In genomic region chr1:133908659-133909575, GRCm38 (mm10) we compare ENCODE assay signal across 9 mouse cellular contexts. TPM values are rescaled to one million over a fixed set of nuclear protein-coding genes. Genes with fewer than 3 reads are reported as not detected.
A peak's percentile ranks its signal among the peaks of the same experiment; 100 is the strongest.
DNase-seq lines count a peak whose midpoint lies in the region; ATAC-seq and TF ChIP-seq lines count a peak whose summit lies in the region.
"Had no signal": no experiment of that assay in that cellular context is flagged by ENCODE, and none has a peak within 500 bp of the region (broad histone marks: within the 10 kb centered on the region; RNA-seq: fewer than 3 reads in every experiment).

No protein-coding gene starts in this region.

- H3K79me2 ChIP-seq in liver, adult 2 months (ENCODE audit: control insufficient read depth, insufficient read depth, low read length), result no peaks in the 10 kb centered on the region

- no peak overlapping the region for H3K27ac ChIP-seq in liver, adult 2 months (replicated peaks; ENCODE audit: insufficient read depth, low read depth, low read length)
- H3K27ac ChIP-seq in brown adipose tissue, adult 24 weeks (replicated peaks; ENCODE audit: low read depth, low read length), result peak overlapping the region; percentile 75
- peak overlapping the region; percentile 88 for H3K27ac ChIP-seq in forebrain, postnatal 0 days (ENCODE audit: low read depth, low read length)
- peak overlapping the region; percentile 55 for H3K27ac ChIP-seq in intestine, embryonic 14.5 days (ENCODE audit: low read depth)
- no peak overlapping the region for H3K27ac ChIP-seq in liver, embryonic 12.5 days
- H3K27ac ChIP-seq in neural tube, embryonic 11.5 days (ENCODE audit: low read depth, low read length), result peak overlapping the region; percentile 46; the same call in 1 of the 2 replicates

- H3K4me2 ChIP-seq in forebrain, postnatal 0 days (ENCODE audit: low read depth), result peak overlapping the region; percentile 96
- peak overlapping the region; percentile 90 for H3K4me2 ChIP-seq in intestine, embryonic 14.5 days (ENCODE audit: low read length)
- peak overlapping the region; percentile 81 for H3K4me2 ChIP-seq in liver, embryonic 12.5 days
- peak overlapping the region; percentile 83 for H3K4me2 ChIP-seq in neural tube, embryonic 11.5 days (ENCODE audit: low read depth)

- H3K36me3 ChIP-seq in liver, adult 2 months (ENCODE audit: control insufficient read depth, insufficient read depth, low read length), result no peaks in the 10 kb centered on the region
- no peaks in the 10 kb centered on the region for H3K36me3 ChIP-seq in forebrain, postnatal 0 days (ENCODE audit: insufficient read depth)
- H3K36me3 ChIP-seq in intestine, embryonic 14.5 days (ENCODE audit: control insufficient read depth, insufficient read depth, low read length), result no peaks in the 10 kb centered on the region
- no peaks in the 10 kb centered on the region for H3K36me3 ChIP-seq in liver, embryonic 12.5 days
- H3K36me3 ChIP-seq in neural tube, embryonic 11.5 days (ENCODE audit: control insufficient read depth, insufficient read depth, low read length), result no peaks in the 10 kb centered on the region

- peak overlapping the region; percentile 40 for H3K9ac ChIP-seq in liver, adult 2 months (ENCODE audit: low read depth, low read length)
- peak overlapping the region; percentile 68 for H3K9ac ChIP-seq in forebrain, postnatal 0 days
- peak overlapping the region; percentile 60 for H3K9ac ChIP-seq in intestine, embryonic 14.5 days (ENCODE audit: low read length)
- peak overlapping the region; percentile 60 for H3K9ac ChIP-seq in liver, embryonic 12.5 days
- peak overlapping the region; percentile 55 for H3K9ac ChIP-seq in neural tube, embryonic 11.5 days (ENCODE audit: low read length)

- H3K4me3 ChIP-seq in liver, adult 2 months (ENCODE audit: insufficient read depth, low read depth, low read length), result peak overlapping the region; percentile 26
- H3K4me3 ChIP-seq in brown adipose tissue, adult 24 weeks (ENCODE audit: insufficient read depth, low read depth, low read length), result peak overlapping the region; percentile 49
- peak overlapping the region; percentile 42 for H3K4me3 ChIP-seq in forebrain, postnatal 0 days (ENCODE audit: low read depth, low read length)
- peak overlapping the region; percentile 38 for H3K4me3 ChIP-seq in intestine, embryonic 14.5 days (ENCODE audit: low read depth, low read length)
- H3K4me3 ChIP-seq in liver, embryonic 12.5 days, result peak overlapping the region; percentile 49
- H3K4me3 ChIP-seq in neural tube, embryonic 11.5 days (ENCODE audit: low read depth, low read length), result peak overlapping the region; percentile 38

- ATAC-seq in forebrain, postnatal 0 days, result peak; percentile 75
- ATAC-seq in intestine, embryonic 14.5 days (replicated peaks; ENCODE audit: low FRiP score, low TSS enrichment, low read depth), result peak; percentile 25; the same call in 1 of the 2 replicates
- peak; percentile 40 for ATAC-seq in liver, embryonic 12.5 days
- peak; percentile 20; the same call in 1 of the 2 replicates for ATAC-seq in neural tube, embryonic 11.5 days (ENCODE audit: insufficient read depth, low FRiP score, low TSS enrichment)

- H3K27me3 ChIP-seq in liver, adult 2 months (ENCODE audit: control insufficient read depth, insufficient read depth, low read length), result no peaks in the 10 kb centered on the region
- H3K27me3 ChIP-seq in forebrain, postnatal 0 days (ENCODE audit: insufficient read depth, low read length), result peaks cover 4% of the 10 kb centered on the region; the same call in 1 of the 2 replicates
- no peaks in the 10 kb centered on the region for H3K27me3 ChIP-seq in intestine, embryonic 14.5 days (replicated peaks; ENCODE audit: control insufficient read depth, insufficient read depth, low read length)
- peaks cover 78% of the 10 kb centered on the region for H3K27me3 ChIP-seq in liver, embryonic 12.5 days (replicated peaks)
- peaks cover 3% of the 10 kb centered on the region for H3K27me3 ChIP-seq in neural tube, embryonic 11.5 days (ENCODE audit: control insufficient read depth, insufficient read depth, low read length)

- no peak for TF ChIP-seq CTCF in liver, adult 2 months (IDR thresholded peaks at IDR 0.05; ENCODE audit: low read depth, low read length)
- no peak for TF ChIP-seq CTCF in forebrain, postnatal 0 days (IDR thresholded peaks at IDR 0.05; ENCODE audit: low read depth)

- WGBS in liver, adult 2 months, result 12% methylated on average over 27 of the region's 27 CpGs
- 5% methylated on average over 27 of the region's 27 CpGs for WGBS in forebrain, postnatal 0 days
- 8% methylated on average over 27 of the region's 27 CpGs for WGBS in intestine, embryonic 14.5 days
- 14% methylated on average over 27 of the region's 27 CpGs for WGBS in liver, embryonic 12.5 days (ENCODE audit: insufficient replicate concordance)
- 19% methylated on average over 27 of the region's 27 CpGs for WGBS in neural tube, embryonic 11.5 days

- no peaks in the 10 kb centered on the region for H3K9me3 ChIP-seq in forebrain, postnatal 0 days (ENCODE audit: low read length)
- no peaks in the 10 kb centered on the region for H3K9me3 ChIP-seq in intestine, embryonic 14.5 days (ENCODE audit: control insufficient read depth, low read length)
- no peaks in the 10 kb centered on the region for H3K9me3 ChIP-seq in liver, embryonic 12.5 days (replicated peaks)
- H3K9me3 ChIP-seq in neural tube, embryonic 11.5 days (ENCODE audit: control insufficient read depth, low read length), result no peaks in the 10 kb centered on the region

- peaks cover 7% of the 10 kb centered on the region; the same call in 1 of the 2 replicates for H3K4me1 ChIP-seq in liver, adult 2 months (ENCODE audit: control insufficient read depth, insufficient read depth, low read length)
- peaks cover 11% of the 10 kb centered on the region for H3K4me1 ChIP-seq in brown adipose tissue, adult 24 weeks (ENCODE audit: control insufficient read depth, insufficient read depth, insufficient read length, low read length)
- peaks cover 17% of the 10 kb centered on the region for H3K4me1 ChIP-seq in forebrain, postnatal 0 days (ENCODE audit: insufficient read depth)
- peaks cover 16% of the 10 kb centered on the region for H3K4me1 ChIP-seq in intestine, embryonic 14.5 days (replicated peaks; ENCODE audit: control insufficient read depth, insufficient read depth, low read length)
- H3K4me1 ChIP-seq in liver, embryonic 12.5 days, result peaks cover 20% of the 10 kb centered on the region
- peaks cover 16% of the 10 kb centered on the region for H3K4me1 ChIP-seq in neural tube, embryonic 11.5 days (ENCODE audit: control insufficient read depth, insufficient read depth, low read length)

- DNase-seq in liver, adult 2 months (ENCODE audit: extremely low read depth, low read depth, low spot score), result peak; percentile 66
- DNase-seq in liver, result no peak
- DNase-seq in forebrain, postnatal 0 days, result peak; percentile 85
- peak; percentile 79 for DNase-seq in intestine, embryonic 14.5 days (ENCODE audit: low spot score)
- DNase-seq in neural tube, embryonic 11.5 days (ENCODE audit: low spot score), result peak; percentile 36
- no peak for DNase-seq in thymus, adult 18-20 months

- TF ChIP-seq POLR2A in liver, adult 2 months (IDR thresholded peaks at IDR 0.05; ENCODE audit: extremely low read depth, insufficient read depth, low read length), result no peak

RNA-seq across cellular contexts. Expression of gene Optc, which starts 1.1 kb away (rescaled TPM):
- not detected in 2 replicates for total RNA-seq in liver, adult 2 months (2014; rRNA removed)
- not detected in 2 replicates for polyA plus RNA-seq in liver, adult 2 months (2012; rRNA removed)
- polyA plus RNA-seq in brown adipose tissue, adult 24 weeks (2012; ENCODE audit: insufficient read depth, insufficient read length, missing spikeins), result not detected in 2 replicates
- 2.9 and 5.1 TPM in 2 replicates for total RNA-seq in forebrain, postnatal 0 days (2014; rRNA removed)
- 1.8 and 2.4 TPM in 2 replicates for polyA plus RNA-seq in forebrain, postnatal 0 days (2015; fragmentation: Nextera tagmentation; extraction: Ambion mirVana)
- 1.8 and 2.0 TPM in 2 replicates for polyA plus RNA-seq in intestine, embryonic 14.5 days (2014; fragmentation: Nextera tagmentation; extraction: Ambion mirVana)
- 0.10 and 0.11 TPM in 2 replicates for polyA plus RNA-seq in liver, embryonic 12.5 days (2016; fragmentation: Nextera tagmentation; extraction: Ambion mirVana)
- polyA plus RNA-seq in neural tube, embryonic 11.5 days (2014; fragmentation: Nextera tagmentation; extraction: Ambion mirVana), result 1.5 and 2.5 TPM in 2 replicates
- total RNA-seq: neutrophil, adult 5-6 weeks had no signal

RNA-seq across cellular contexts. Expression of gene Prelp, which starts 12.3 kb away (rescaled TPM):
- 6.6 and 9.3 TPM in 2 replicates for total RNA-seq in liver, adult 2 months (2014; rRNA removed)
- polyA plus RNA-seq in liver, adult 2 months (2012; rRNA removed), result 23.8 and 27.2 TPM in 2 replicates
- polyA plus RNA-seq in brown adipose tissue, adult 24 weeks (2012; ENCODE audit: insufficient read depth, insufficient read length, missing spikeins), result 237 and 366 TPM in 2 replicates
- 1.8 and 2.4 TPM in 2 replicates for total RNA-seq in forebrain, postnatal 0 days (2014; rRNA removed)
- polyA plus RNA-seq in forebrain, postnatal 0 days (2015; fragmentation: Nextera tagmentation; extraction: Ambion mirVana), result 3.8 and 5.0 TPM in 2 replicates
- 1.4 and 1.9 TPM in 2 replicates for polyA plus RNA-seq in intestine, embryonic 14.5 days (2014; fragmentation: Nextera tagmentation; extraction: Ambion mirVana)
- polyA plus RNA-seq in liver, embryonic 12.5 days (2016; fragmentation: Nextera tagmentation; extraction: Ambion mirVana), result 0.69 and 0.81 TPM in 2 replicates
- 2.5 and 3.1 TPM in 2 replicates for polyA plus RNA-seq in neural tube, embryonic 11.5 days (2014; fragmentation: Nextera tagmentation; extraction: Ambion mirVana)
- total RNA-seq: neutrophil, adult 5-6 weeks had no signal

Comparison
In these comparisons a context has a peak if more than half of its experiments do, and no peak if none do; other contexts are left out.
1. DNase-seq: peak in liver, adult 2 months (single experiment), forebrain, postnatal 0 days (single experiment), intestine, embryonic 14.5 days (single experiment) and neural tube, embryonic 11.5 days (single experiment); none in liver (single experiment) and thymus, adult 18-20 months (0 of 2).
2. H3K27ac ChIP-seq: peak in brown adipose tissue, adult 24 weeks (single experiment), forebrain, postnatal 0 days (single experiment), intestine, embryonic 14.5 days (single experiment) and neural tube, embryonic 11.5 days (single experiment); none in liver, adult 2 months (single experiment) and liver, embryonic 12.5 days (single experiment).
3. ATAC-seq: peak in every context shown above with its lines; median percentile 75 in forebrain, postnatal 0 days; 40 in liver, embryonic 12.5 days; 25 in intestine, embryonic 14.5 days; 20 in neural tube, embryonic 11.5 days.
4. Peak in every context shown above with its lines, with median percentiles within 50 percentile points of each other: H3K4me3 ChIP-seq, H3K9ac ChIP-seq and H3K4me2 ChIP-seq.